Mouse (Mus musculus): ENCODE measurements around the gene Trpc1.

DNA sequence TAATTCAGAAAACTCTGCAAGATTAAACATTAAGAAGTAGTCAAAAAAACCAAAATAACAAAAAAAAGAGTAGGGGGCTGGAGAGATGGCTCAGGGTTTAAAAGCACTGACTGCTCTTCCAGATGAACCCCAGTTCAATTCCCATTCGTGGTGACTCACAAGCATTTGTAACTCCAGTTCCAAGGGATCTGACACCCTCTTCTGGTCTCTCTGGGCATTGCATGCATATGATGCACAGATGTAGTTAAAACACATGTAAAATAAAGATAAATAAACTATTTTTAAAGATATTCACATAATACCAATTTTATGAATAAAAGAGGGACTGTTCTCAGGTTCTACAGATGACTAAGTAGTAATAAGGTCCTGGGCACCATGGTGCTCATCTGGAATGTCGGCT is 52.4 kb downstream of the Trpc1 start:
- TF ChIP-seq CTCF (IDR thresholded peaks at IDR 0.05) (peak; percentile 72), EP300 (IDR thresholded peaks at IDR 0.05) (no peak)
